Mouse (Mus musculus) erythroblast, embryonic 14.5 days (primary cell): ENCODE data around the gene Nell2.

Source experiments
- GATA1 ChIP-seq: IDR thresholded peaks from 2 replicates; pipeline ENCODE4 v1.6.1; 2012; ENCODE audit warnings: low read length, inconsistent platforms, mixed read lengths
- TAL1 ChIP-seq: IDR thresholded peaks from 3 replicates; pipeline ENCODE4 v1.6.1; 2012; ENCODE audit warnings: low read length, inconsistent platforms, mixed read lengths

DNA sequence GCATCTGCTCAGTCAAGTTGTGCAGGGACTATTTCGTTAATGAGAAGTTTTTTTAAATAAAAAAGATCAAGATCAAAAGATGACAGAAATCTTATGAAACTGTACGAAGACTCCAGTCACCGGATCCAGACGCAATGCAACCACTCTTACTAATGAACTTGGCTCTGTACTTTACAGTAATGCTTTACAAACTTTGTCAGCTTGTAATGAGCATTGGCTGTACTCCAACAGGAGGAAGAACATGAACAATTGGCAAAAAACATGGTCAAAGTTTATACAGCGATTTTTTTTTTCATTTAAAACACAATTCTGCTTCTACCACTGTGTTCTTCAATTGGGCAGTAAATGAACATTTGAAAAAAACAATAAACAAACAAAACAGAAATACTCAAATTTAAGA is 21.7 kb upstream of the Nell2 start:
- TF ChIP-seq GATA1 (no peak), TAL1 (no peak)
